Mouse (Mus musculus) monocyte, adult 59 days (primary cell): ENCODE measurements around the gene Ppm1a. TPM values are rescaled to one million over a fixed set of nuclear protein-coding genes. Genes with fewer than 3 reads are reported as not detected.

Source experiments
- total RNA-seq, 2 experiments: library from RNA; stranded (reverse); gene quantifications; one replicate each; pipeline ENCODE4 v1.2.4; 2023

Gene Ppm1a
- total RNA-seq, result 100 to 1,000 TPM in 1 of 2 experiments, 10 to 100 TPM in 1; 91.6 to 109 TPM

GRCm38 (mm10) chr12:72757086-72757485 lies at the start of gene Ppm1a:
Gene Ppm1a (plus strand): TSS chr12:72757455.

Other genes with a start within 250 kb of the Ppm1a start
- gene Pcnx4, start 221.1 kb upstream of the Ppm1a start, total RNA-seq, result 1 to 10 TPM; 1.9 TPM
- not detected for gene Gm4756, start 107.8 kb upstream of the Ppm1a start, total RNA-seq
- 10 to 100 TPM; 35.2 to 36.1 TPM for gene Dhrs7, start 92.5 kb upstream of the Ppm1a start, total RNA-seq
- gene Six6, start 182.4 kb downstream of the Ppm1a start, total RNA-seq, result not detected
- gene 4930447C04Rik, start 183.3 kb downstream of the Ppm1a start, total RNA-seq, result not detected